Mouse (Mus musculus) testis, adult 2 months (tissue): ENCODE measurements around the gene Cdkl5.

Experiments used
- CTCF ChIP-seq: fragments of 200-500 bp; IDR thresholded peaks from 2 replicates; pipeline ENCODE4 v1.5.1; 2012; ENCODE audit warnings: low read depth, mild to moderate bottlenecking, inconsistent platforms, low read length, moderate library complexity; ENCODE audit not compliant: control insufficient read depth, insufficient read depth, insufficient replicate concordance
- POLR2A ChIP-seq: fragments of 200-500 bp; IDR thresholded peaks from 2 replicates; pipeline ENCODE4 v1.6.1; 2012; ENCODE audit warnings: low read depth, mild to moderate bottlenecking, inconsistent platforms, low read length, moderate library complexity; ENCODE audit not compliant: control insufficient read depth

DNA sequence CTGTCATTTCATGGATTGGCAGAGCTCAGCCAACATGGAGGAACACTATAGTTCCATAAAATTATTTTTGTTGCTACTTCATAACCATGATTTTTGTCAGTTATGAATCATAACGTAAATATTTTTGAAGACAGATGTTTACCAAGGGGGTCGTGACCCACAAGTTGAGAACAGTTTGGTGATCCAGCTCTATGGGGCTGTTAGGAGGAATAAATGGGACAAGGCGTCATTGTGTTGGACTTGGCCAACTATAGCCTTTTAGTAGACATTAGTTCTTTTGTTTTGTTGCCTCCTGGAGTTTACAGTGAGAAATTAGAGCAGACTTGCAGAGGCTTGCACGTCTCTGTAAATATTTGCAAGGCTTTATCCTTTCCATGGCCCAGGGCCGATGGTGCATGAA is 212.2 kb downstream of the Cdkl5 start:
- TF ChIP-seq POLR2A, result no peak
- TF ChIP-seq CTCF, result no peak
